19 mouse cellular contexts compared by ENCODE assay signal in the genomic region with DNA sequence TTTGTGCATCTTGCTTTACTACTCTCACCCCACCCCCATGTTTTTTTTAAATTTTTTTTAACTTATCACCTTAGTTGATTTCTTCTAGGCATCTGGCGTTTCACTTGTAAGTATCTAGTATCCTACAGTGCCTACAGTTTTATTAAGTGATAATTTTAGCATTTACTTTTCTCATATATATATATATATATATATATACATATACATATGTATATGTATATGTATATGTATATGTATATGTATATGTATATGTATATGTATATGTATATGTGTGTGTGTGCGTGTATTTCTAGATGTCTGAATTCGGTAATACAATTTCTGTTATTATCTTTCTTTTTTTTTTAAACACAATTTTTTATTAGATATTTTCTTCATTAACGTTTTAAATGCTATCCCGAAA.
"Had no signal": no experiment of that assay in that cellular context is flagged by ENCODE, and none has a peak within 500 bp of the region (broad histone marks: within the 10 kb centered on the region; RNA-seq: fewer than 3 reads in every experiment).

No protein-coding gene starts in this region.

- H3K36me3 ChIP-seq: liver, embryonic 15.5 days; lung, embryonic 15.5 days; midbrain, embryonic 12.5 days; neural tube, embryonic 12.5 days; stomach, embryonic 15.5 days had no signal

- H3K4me3 ChIP-seq: liver, embryonic 15.5 days; lung, embryonic 15.5 days; megakaryocyte, embryonic 14.5 days; midbrain, embryonic 12.5 days; neural tube, embryonic 12.5 days; stomach, embryonic 15.5 days had no signal

- ATAC-seq: liver, postnatal 0 days; lung, postnatal 0 days; midbrain, embryonic 16.5 days had no signal

- H3K27ac ChIP-seq: liver, embryonic 15.5 days; lung, embryonic 15.5 days; macrophage; midbrain, embryonic 12.5 days; neural tube, embryonic 12.5 days; stomach, embryonic 15.5 days; stomach, postnatal 0 days had no signal

- H3K27me3 ChIP-seq: liver, embryonic 15.5 days; lung, embryonic 15.5 days; megakaryocyte, embryonic 14.5 days; midbrain, embryonic 12.5 days; neural tube, embryonic 12.5 days; stomach, embryonic 15.5 days had no signal

- H3K4me2 ChIP-seq: liver, embryonic 15.5 days; lung, embryonic 15.5 days; midbrain, embryonic 12.5 days; neural tube, embryonic 12.5 days; stomach, embryonic 15.5 days had no signal

- H3K4me1 ChIP-seq: liver, embryonic 15.5 days; lung, embryonic 15.5 days; megakaryocyte, embryonic 14.5 days; midbrain, embryonic 12.5 days; neural tube, embryonic 12.5 days; stomach, embryonic 15.5 days had no signal

- DNase-seq: liver, postnatal 0 days; lung, adult 2 months; lung, postnatal 14 days; lung, postnatal 36 days; midbrain, embryonic 14.5 days; right cerebral cortex, postnatal 14 days; thymus, adult 2 months; thymus, postnatal 25 days; thymus, postnatal 4 days had no signal

- H3K9me3 ChIP-seq: liver, embryonic 15.5 days; lung, embryonic 15.5 days; megakaryocyte, embryonic 14.5 days; midbrain, embryonic 12.5 days; neural tube, embryonic 12.5 days; stomach, embryonic 15.5 days had no signal

- H3K9ac ChIP-seq: liver, embryonic 15.5 days; liver, postnatal 0 days; lung, embryonic 15.5 days; midbrain, embryonic 12.5 days; neural tube, embryonic 12.5 days; stomach, embryonic 15.5 days had no signal
